Mouse (Mus musculus) cerebral cortex, adult 2 months (tissue): ENCODE measurements around the gene Clybl.

ENCODE experiments used
- WGBS: fragments of 180-500 bp; shearing (Covaris S2); methylation state at CpG from one replicate; pipeline ENCODE4 v1.1.7; 2018; 5-methylcytosine and 5-hydroxymethylcytosine counted together

Clybl gene

DNA sequence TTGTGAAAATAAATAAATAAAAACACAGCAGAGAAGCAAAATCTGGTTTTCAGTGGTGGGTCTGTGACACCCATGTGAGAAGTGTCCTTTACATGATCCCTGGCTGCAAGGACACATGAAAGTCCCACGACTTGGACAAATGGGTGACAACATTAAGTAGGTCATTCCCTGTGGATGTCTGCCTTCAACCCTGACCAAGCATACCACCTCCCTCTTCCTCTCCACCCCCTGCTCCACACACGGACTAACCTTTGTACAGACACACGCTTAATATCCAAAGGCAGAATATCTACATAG, 203.7 kb downstream of the Clybl start:
- 75% methylated on average over 3 of the region's 3 CpGs for whole genome bisulfite sequencing

- 95% methylated on average over 5 of the region's 5 CpGs for WGBS
These were observed 204.3 kb downstream of the Clybl start for GRCm38 (mm10) chr14:122385758-122386157.

DNA sequence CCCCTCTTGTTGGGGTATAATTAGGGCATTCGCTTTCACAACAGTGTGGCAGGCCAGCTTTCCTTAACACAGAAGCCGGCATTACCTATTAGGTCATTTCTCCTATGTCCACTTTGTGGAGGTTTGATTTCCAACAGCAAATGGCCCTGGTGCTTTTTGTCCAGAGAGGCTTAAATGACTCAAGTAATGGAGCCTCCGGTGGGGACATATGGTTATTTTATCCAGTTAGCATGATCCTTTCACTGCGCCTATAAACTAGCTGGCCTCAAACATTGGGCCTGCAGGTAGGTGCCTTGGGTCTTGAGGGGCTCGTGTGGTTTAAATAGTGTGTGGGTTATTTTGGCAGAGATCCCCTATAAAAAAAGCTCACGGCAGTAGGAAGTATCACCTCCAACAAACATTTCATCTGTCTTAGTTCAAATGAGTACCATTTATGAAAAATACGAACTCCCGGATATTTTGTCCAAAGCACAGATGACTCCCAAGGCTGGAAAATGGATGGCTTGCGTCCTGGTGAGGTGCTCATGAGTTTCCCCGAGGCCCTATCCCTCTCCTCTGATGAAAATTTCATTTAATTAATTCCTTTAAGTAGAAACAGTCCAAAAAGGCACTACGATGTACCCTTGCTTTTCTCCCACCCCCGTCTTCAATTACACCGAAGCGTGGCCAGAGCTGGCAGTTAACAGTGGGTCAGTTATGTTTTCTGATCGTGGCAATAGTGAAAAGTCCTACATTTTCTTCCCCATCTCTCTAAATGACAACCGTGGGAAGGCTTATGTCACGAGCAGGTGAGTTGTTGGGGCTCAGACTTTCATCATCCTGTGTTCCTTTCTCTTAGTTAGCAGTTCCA, 205.0 kb downstream of the Clybl start:
- WGBS: 92% methylated on average over 17 of the region's 17 CpGs

GRCm38 (mm10) chr14:122387781-122388180, 206.3 kb downstream of the Clybl start:
- 89% methylated on average over 5 of the region's 5 CpGs for WGBS

DNA sequence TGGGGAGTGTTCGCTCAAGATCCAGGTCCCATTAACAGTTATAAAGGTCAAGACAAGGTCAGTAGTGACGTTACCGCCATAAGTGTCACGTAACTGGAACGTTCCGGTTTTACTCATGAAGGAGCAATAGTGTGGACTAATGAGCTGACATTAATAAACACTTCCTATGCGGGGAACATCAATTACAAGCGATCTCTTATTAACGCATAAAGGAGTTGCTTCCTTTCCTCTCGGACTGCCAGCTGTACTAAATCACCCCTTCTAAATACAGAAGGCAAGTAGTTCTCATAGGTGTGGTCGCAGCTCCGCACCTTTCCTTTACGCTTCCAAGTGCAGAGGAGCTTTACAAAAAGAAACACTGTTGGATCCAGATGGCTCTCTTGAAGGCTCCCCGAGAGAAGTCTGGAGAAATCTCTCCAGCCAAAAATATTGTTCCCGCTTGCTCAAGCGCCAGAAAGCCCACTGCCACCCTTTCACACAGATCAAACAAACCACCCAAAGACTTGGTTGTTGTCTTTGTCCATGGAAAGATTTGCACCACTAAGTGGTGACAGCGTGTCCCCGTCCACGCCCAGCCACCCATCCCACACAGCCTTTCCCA, 207.0 kb downstream of the Clybl start:
- WGBS: 41% methylated on average over 19 of the region's 19 CpGs

GRCm38 (mm10) chr14:122389684-122390370, 208.3 kb downstream of the Clybl start:
- WGBS: 96% methylated on average over 13 of the region's 13 CpGs

GRCm38 (mm10) chr14:122390935-122391334, 209.4 kb downstream of the Clybl start:
- WGBS: 67% methylated on average over 4 of the region's 4 CpGs

- 97% methylated on average over 1 of the region's 1 CpGs for WGBS
These were observed 211.6 kb downstream of the Clybl start for GRCm38 (mm10) chr14:122393119-122393518.

- WGBS: 68% methylated on average over 4 of the region's 4 CpGs
These were observed 217.2 kb downstream of the Clybl start for GRCm38 (mm10) chr14:122398676-122399075.

DNA sequence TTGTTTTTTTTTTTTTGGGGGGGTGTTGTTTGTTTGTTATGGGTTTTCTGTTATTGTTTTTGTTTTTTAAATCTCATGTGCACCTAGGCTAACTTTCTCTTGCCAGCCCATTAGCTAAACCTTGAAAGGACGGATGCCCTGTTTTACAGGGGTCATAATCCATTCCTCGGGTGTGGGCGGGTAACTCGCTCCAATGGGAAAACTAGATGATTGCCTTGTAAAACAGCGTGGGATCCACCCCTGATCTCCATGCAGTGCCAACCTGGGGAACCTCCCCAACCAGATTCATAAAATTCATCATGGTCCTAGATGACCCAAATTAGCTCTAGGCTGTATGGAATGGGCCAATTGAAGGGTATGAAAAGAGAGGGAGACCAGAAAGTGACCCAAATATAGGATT, 218.4 kb downstream of the Clybl start:
- 96% methylated on average over 5 of the region's 5 CpGs for WGBS

- 84% methylated on average over 11 of the region's 11 CpGs for WGBS
These were observed 220.4 kb downstream of the Clybl start for GRCm38 (mm10) chr14:122401886-122402285.

- 45% methylated on average over 12 of the region's 12 CpGs for WGBS
These were observed 221.3 kb downstream of the Clybl start for GRCm38 (mm10) chr14:122402716-122403258.

GRCm38 (mm10) chr14:122403422-122403940, 222.0 kb downstream of the Clybl start:
- 74% methylated on average over 3 of the region's 3 CpGs for WGBS

DNA sequence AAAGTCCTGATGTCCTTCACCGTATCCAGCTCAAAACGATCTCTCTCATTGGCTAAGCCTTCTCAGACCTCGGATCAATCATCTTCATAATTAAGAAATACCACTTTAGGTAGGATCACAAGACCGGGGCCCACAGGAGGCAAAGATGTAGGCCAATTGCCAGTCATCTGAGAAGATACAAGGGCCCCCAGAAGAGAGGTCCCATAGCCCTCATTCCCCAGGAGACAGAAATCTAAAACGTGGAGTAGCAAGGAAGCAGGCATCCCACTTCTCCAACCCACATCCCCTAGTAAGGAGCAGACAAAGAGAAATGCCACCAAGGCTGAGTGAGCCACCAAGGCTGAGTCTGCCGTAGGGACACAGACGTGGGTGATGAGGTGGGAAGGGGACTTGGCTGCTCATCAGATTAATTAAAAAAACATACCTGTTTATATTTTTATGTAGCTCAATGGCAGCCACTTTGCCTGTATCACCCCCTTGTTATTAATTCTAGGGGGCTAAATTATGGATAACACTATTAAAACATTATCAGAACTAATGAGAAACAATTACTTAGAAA, 223.2 kb downstream of the Clybl start:
- 84% methylated on average over 7 of the region's 7 CpGs for WGBS

GRCm38 (mm10) chr14:122405236-122405635, 223.7 kb downstream of the Clybl start:
- 63% methylated on average over 12 of the region's 12 CpGs for WGBS

GRCm38 (mm10) chr14:122405897-122406540, 224.5 kb downstream of the Clybl start:
- 14% methylated on average over 18 of the region's 18 CpGs for WGBS

- 6% methylated on average over 58 of the region's 58 CpGs for WGBS
These were observed 225.2 kb downstream of the Clybl start for GRCm38 (mm10) chr14:122406541-122407219.

DNA sequence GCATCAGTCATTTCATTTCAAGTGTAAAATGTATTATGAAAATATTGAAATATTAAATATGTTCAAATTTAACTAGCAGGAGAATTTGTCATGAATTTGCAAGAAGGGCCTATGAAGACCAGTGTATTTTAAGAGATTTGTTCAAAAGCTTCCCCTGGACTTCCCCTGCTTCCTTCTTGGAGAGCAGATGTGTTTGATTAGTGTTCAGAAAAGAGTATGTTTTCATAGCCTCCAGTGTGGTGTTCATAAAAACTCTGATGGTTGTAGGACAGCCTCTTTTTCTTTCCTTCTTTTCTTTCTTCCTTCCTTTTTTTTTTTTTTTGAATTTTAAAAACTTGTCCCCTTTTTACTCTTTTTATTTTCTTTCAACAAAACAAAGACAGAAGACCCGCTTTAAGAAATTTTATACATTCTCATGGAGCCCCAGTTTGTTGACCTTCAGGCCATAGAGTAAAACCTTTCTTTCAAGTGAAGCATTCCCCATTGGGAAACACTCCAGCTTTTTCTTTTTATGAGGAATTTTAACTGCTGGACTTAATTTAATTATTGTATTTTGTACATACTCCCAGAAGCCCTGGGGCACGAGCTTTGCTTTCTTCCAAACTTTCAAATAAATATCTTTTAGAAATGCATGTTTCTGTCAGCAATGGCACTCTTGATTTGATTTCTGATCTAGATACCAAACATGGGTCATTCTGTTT, 231.5 kb downstream of the Clybl start:
- 84% methylated on average over 2 of the region's 2 CpGs for WGBS

DNA sequence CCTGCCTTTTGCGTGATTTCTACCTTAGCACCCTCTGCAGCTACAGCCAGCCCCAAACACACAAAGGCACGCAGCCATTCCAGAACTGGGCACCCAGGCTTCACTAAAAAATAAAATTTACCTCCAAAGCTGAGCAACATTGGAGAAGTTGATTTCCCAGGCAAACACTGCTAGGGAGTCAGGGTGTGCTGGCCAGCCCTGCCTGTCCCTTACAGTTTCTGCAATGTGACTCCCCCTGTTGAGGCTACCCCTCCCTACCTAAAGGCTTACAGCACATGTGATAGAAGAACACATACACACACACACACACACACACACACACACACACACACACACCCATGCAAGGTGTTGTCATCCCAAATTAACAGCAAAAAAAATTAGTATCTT, 232.0 kb downstream of the Clybl start:
- WGBS: 92% methylated on average over 2 of the region's 2 CpGs

DNA sequence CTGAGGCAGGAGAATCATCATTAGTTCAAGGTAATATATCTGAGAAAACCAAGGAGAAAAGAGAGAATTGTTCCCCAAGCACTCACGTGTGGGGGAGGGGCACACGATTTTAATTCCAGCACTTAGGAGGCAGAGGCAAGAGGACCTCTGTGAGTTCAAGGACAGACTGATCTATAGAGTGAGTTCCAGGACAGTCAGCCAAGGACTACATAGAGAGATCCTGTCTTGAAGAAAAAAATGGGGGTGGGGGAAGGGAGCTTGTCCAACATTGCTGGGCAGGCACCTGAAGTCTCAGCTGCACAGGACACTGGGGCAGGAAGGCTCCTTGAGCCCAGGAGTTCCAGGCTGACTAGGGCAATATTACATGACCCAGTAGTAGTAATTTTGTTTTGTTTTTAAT, 233.3 kb downstream of the Clybl start:
- 90% methylated on average over 2 of the region's 2 CpGs for WGBS
